Comparison of ENCODE assay signal across 25 mouse cellular contexts in the genomic region with DNA sequence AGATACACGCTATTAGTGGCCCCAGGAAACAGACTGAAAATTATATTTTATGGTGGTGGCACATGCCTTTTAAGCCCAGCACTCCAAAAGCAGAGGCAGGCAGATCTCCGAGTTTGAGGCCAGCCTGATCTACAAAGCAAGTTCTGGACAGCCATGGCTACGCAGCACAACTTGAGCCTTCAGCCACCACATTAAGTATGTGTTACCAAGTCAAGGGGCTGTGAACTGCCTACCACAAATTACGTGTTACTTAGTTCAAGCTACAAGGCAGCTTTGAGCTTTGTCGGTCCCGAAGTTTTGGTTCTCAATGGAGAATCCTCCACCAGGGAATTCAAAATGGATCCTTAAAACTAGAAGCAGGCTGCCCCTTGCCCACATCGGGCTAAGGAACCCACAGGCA. TPM values are rescaled to one million over a fixed set of nuclear protein-coding genes. Genes with fewer than 3 reads are reported as not detected.
"Had no signal": no experiment of that assay in that cellular context is flagged by ENCODE, and none has a peak within 500 bp of the region (broad histone marks: within the 10 kb centered on the region; RNA-seq: fewer than 3 reads in every experiment).

No protein-coding gene starts in this region.

- H3K4me1 ChIP-seq: midbrain, embryonic 10.5 days; midbrain, embryonic 13.5 days; midbrain, embryonic 15.5 days; neural tube, embryonic 13.5 days; neural tube, embryonic 15.5 days had no signal

- H3K4me2 ChIP-seq: lung, embryonic 14.5 days; midbrain, embryonic 13.5 days; midbrain, embryonic 15.5 days; neural tube, embryonic 13.5 days; neural tube, embryonic 15.5 days had no signal

- H3K4me3 ChIP-seq: midbrain, embryonic 10.5 days; midbrain, embryonic 13.5 days; midbrain, embryonic 15.5 days; myocyte; neural tube, embryonic 13.5 days; neural tube, embryonic 15.5 days had no signal

- H3K27ac ChIP-seq: midbrain, embryonic 10.5 days; midbrain, embryonic 13.5 days; midbrain, embryonic 15.5 days; neural tube, embryonic 13.5 days; neural tube, embryonic 15.5 days had no signal

- H3K9ac ChIP-seq: lung, embryonic 14.5 days; midbrain, embryonic 13.5 days; midbrain, embryonic 15.5 days; neural tube, embryonic 13.5 days; neural tube, embryonic 15.5 days had no signal

- ATAC-seq: midbrain, embryonic 13.5 days; midbrain, embryonic 15.5 days had no signal

- H3K27me3 ChIP-seq: midbrain, embryonic 13.5 days; midbrain, embryonic 15.5 days; neural tube, embryonic 13.5 days; neural tube, embryonic 15.5 days had no signal

- H3K9me3 ChIP-seq: midbrain, embryonic 10.5 days; midbrain, embryonic 13.5 days; midbrain, embryonic 15.5 days; neural tube, embryonic 13.5 days; neural tube, embryonic 15.5 days had no signal

- DNase-seq: lung, adult 18-20 months; lung, embryonic 14.5 days; lung, postnatal 10 days; lung, postnatal 4 days; retina, postnatal 1 day; right cerebral cortex, adult 18-20 months; right cerebral cortex, postnatal 25 days; right cerebral cortex, postnatal 4 days; spleen, adult 18-20 months; thymus, adult 18-20 months; thymus, postnatal 14 days; thymus, postnatal 36 days had no signal

RNA-seq across cellular contexts. Expression of gene Treh, which starts 29.9 kb away (rescaled TPM):
- total RNA-seq: megakaryocyte, adult 5-6 weeks; megakaryocyte-erythroid progenitor cell, adult 5-6 weeks had no signal
- polyA plus RNA-seq: liver, embryonic 16.5 days; lung, embryonic 14.5 days; lung, embryonic 16.5 days; midbrain, embryonic 10.5 days; midbrain, embryonic 13.5 days; midbrain, embryonic 15.5 days; neural tube, embryonic 11.5 days; neural tube, embryonic 13.5 days; neural tube, embryonic 15.5 days; stomach, embryonic 14.5 days; stomach, embryonic 16.5 days had no signal
